Mouse (Mus musculus) myocyte (in vitro differentiated cells): ENCODE data around the gene Coro2b. TPM values are rescaled to one million over a fixed set of nuclear protein-coding genes. Genes with fewer than 3 reads are reported as not detected.

Experiments
- H3K27me3 ChIP-seq: one replicate; pipeline ENCODE4 v1.6.1; 2011; ENCODE audit not compliant: control insufficient read depth, insufficient read depth, insufficient read length
- H3K36me3 ChIP-seq: one replicate; pipeline ENCODE4 v1.6.1; 2011; ENCODE audit not compliant: control insufficient read depth, insufficient read depth
- H3K4me2 ChIP-seq: one replicate; pipeline ENCODE4 v1.6.1; 2011; ENCODE audit warnings: low read depth, control low read depth
- H3K4me3 ChIP-seq: one replicate; pipeline ENCODE4 v1.5.1; 2011; ENCODE audit warnings: mild to moderate bottlenecking, control low read depth, moderate library complexity
- H3K79me2 ChIP-seq: one replicate; pipeline ENCODE4 v1.6.1; 2011; ENCODE audit not compliant: control insufficient read depth, insufficient read depth
- H3ac ChIP-seq: one replicate; pipeline ENCODE4 v1.6.1; 2011; ENCODE audit not compliant: control insufficient read depth, insufficient read length
- CEBPB ChIP-seq: IDR thresholded peaks from 2 replicates; pipeline ENCODE4 v1.6.1; 2011; ENCODE audit warnings: mild to moderate bottlenecking, moderate library complexity; ENCODE audit not compliant: poor library complexity, insufficient read depth, severe bottlenecking
- E2F4 ChIP-seq: IDR thresholded peaks from one replicate; pipeline ENCODE4 v1.6.1; 2011; ENCODE audit warnings: mild to moderate bottlenecking, control low read depth, moderate library complexity; ENCODE audit not compliant: insufficient read depth
- MAX ChIP-seq: IDR thresholded peaks from one replicate; pipeline ENCODE4 v1.6.1; 2011; ENCODE audit warnings: low read depth, mild to moderate bottlenecking, control low read depth
- MYOD1 ChIP-seq, 3 experiments: IDR thresholded peaks; one replicate each; pipeline ENCODE4 v1.6.1; 2011; ENCODE audit warnings: control low read depth in 2 of 3, low read depth in 2 of 3, mild to moderate bottlenecking in 2 of 3, moderate library complexity in 1 of 3; ENCODE audit not compliant: insufficient read length in 2 of 3, control insufficient read depth in 1 of 3
- MYOG ChIP-seq, 3 experiments: IDR thresholded peaks; one replicate each; pipeline ENCODE4 v1.6.1; 2011; ENCODE audit warnings: control low read depth in 2 of 3, low read depth in 2 of 3, mild to moderate bottlenecking in 2 of 3; ENCODE audit not compliant: insufficient read length in 2 of 3, control insufficient read depth in 1 of 3, insufficient read depth in 1 of 3
- POLR2A ChIP-seq: IDR thresholded peaks from one replicate; pipeline ENCODE4 v1.6.1; 2011; ENCODE audit warnings: low read depth, mild to moderate bottlenecking, control low read depth, moderate library complexity; ENCODE audit not compliant: insufficient read length
- POLR2AphosphoS2 ChIP-seq: IDR thresholded peaks from one replicate; pipeline ENCODE4 v1.6.1; 2011; ENCODE audit warnings: low read depth, control low read depth; ENCODE audit not compliant: insufficient read length
- REST ChIP-seq: IDR thresholded peaks from one replicate; pipeline ENCODE4 v1.6.1; 2011; ENCODE audit warnings: mild to moderate bottlenecking, control low read depth, moderate library complexity; ENCODE audit not compliant: insufficient read depth, insufficient read length
- SRF ChIP-seq: IDR thresholded peaks from one replicate; pipeline ENCODE4 v1.6.1; 2011; ENCODE audit warnings: low read depth; ENCODE audit not compliant: control insufficient read depth, insufficient read length
- TCF12 ChIP-seq: IDR thresholded peaks from one replicate; pipeline ENCODE4 v1.6.1; 2011; ENCODE audit warnings: mild to moderate bottlenecking, control low read depth; ENCODE audit not compliant: poor library complexity, insufficient read depth, severe bottlenecking
- TCF3 ChIP-seq: IDR thresholded peaks from one replicate; pipeline ENCODE4 v1.6.1; 2011; ENCODE audit warnings: low read depth, control low read depth; ENCODE audit not compliant: insufficient read length
- USF1 ChIP-seq: IDR thresholded peaks from one replicate; pipeline ENCODE4 v1.6.1; 2011; ENCODE audit warnings: low read depth, mild to moderate bottlenecking, control low read depth, moderate library complexity
- polyA plus RNA-seq: library from polyadenylated mRNA; unstranded; fragments of >200 nt; fragmentation: generic; extraction: Trizol; gene quantifications from one replicate; pipeline ENCODE4 v1.2.1, GENCODE M21; 2012; ENCODE audit warnings: missing spikeins

Gene Coro2b
- polyA plus RNA-seq, 1 experiment, result 21.3 TPM

GRCm38 (mm10) chr9:62382519-62383084 is 154.2 kb downstream of the Coro2b start:
- no peaks in the 10 kb centered on the region for H3K27me3 ChIP-seq
- H3K36me3 ChIP-seq, result no peaks in the 10 kb centered on the region
- no peak overlapping the region for H3K4me3 ChIP-seq
- no peaks in the 10 kb centered on the region for H3K79me2 ChIP-seq
- no peak overlapping the region for H3K4me2 ChIP-seq
- TF ChIP-seq POLR2A (no peak), USF1 (no peak), MYOD1 (IDR thresholded peaks at IDR 0.05; ENCODE audit: control insufficient read depth in 1 of 3, insufficient read length in 2 of 3, low read depth in 2 of 3) (no peak), CEBPB (no peak), POLR2AphosphoS2 (no peak), REST (no peak), MAX (no peak), E2F4 (no peak), SRF (no peak)
- no peak overlapping the region for H3ac ChIP-seq

GRCm38 (mm10) chr9:62381402-62381913 is 155.4 kb downstream of the Coro2b start:
- Histone ChIP-seq H3K79me2 (no peaks in the 10 kb centered on the region), H3K4me3 (no peak overlapping the region), H3K36me3 (peaks cover 4% of the 10 kb centered on the region), H3K4me2 (no peak overlapping the region), H3K27me3 (no peaks in the 10 kb centered on the region), H3ac (no peak overlapping the region)
- TF ChIP-seq MAX (no peak), TCF12 (no peak), CEBPB (no peak), MYOG (IDR thresholded peaks at IDR 0.05; ENCODE audit: control insufficient read depth in 1 of 3, insufficient read depth in 1 of 3, insufficient read length in 2 of 3, low read depth in 2 of 3) (no peak), REST (no peak), TCF3 (no peak)

GRCm38 (mm10) chr9:62380351-62380750 is 156.5 kb downstream of the Coro2b start:
- Histone ChIP-seq H3K27me3 (no peaks in the 10 kb centered on the region), H3ac (no peak overlapping the region), H3K4me2 (no peak overlapping the region), H3K79me2 (no peaks in the 10 kb centered on the region), H3K36me3 (peaks cover 4% of the 10 kb centered on the region), H3K4me3 (no peak overlapping the region)
- TF ChIP-seq POLR2A (no peak), TCF3 (no peak), E2F4 (no peak), POLR2AphosphoS2 (no peak)

GRCm38 (mm10) chr9:62377897-62378296 is 158.9 kb downstream of the Coro2b start:
- no peak overlapping the region for H3K4me3 ChIP-seq
- H3K4me2 ChIP-seq, result no peak overlapping the region
- no peak overlapping the region for H3ac ChIP-seq
- H3K27me3 ChIP-seq, result no peaks in the 10 kb centered on the region
- no peaks in the 10 kb centered on the region for H3K79me2 ChIP-seq
- TF ChIP-seq USF1 (no peak), MYOD1 (IDR thresholded peaks at IDR 0.05; ENCODE audit: control insufficient read depth in 1 of 3, insufficient read length in 2 of 3, low read depth in 2 of 3) (no peak)
- H3K36me3 ChIP-seq, result peaks cover 9% of the 10 kb centered on the region

GRCm38 (mm10) chr9:62374276-62374675 is 162.6 kb downstream of the Coro2b start:
- Histone ChIP-seq H3K4me2 (no peak overlapping the region), H3K36me3 (peaks cover 9% of the 10 kb centered on the region)
- TF ChIP-seq POLR2A, result no peak
- TF ChIP-seq SRF, result no peak

GRCm38 (mm10) chr9:62373222-62374123 is 163.4 kb downstream of the Coro2b start:
- Histone ChIP-seq H3K27me3 (no peaks in the 10 kb centered on the region), H3K4me2 (peak overlapping the region; percentile 35), H3K79me2 (peaks cover 15% of the 10 kb centered on the region), H3K4me3 (no peak overlapping the region), H3K36me3 (peaks cover 9% of the 10 kb centered on the region), H3ac (no peak overlapping the region)
- TF ChIP-seq TCF12 (no peak), POLR2A (no peak), USF1 (no peak), POLR2AphosphoS2 (no peak), MAX (no peak), CEBPB (no peak), TCF3 (no peak), E2F4 (no peak), MYOD1 (IDR thresholded peaks at IDR 0.05; ENCODE audit: control insufficient read depth in 1 of 3, insufficient read length in 2 of 3, low read depth in 2 of 3) (no peak), REST (no peak)

More at GRCm38 (mm10) chr9:62374276-62374675, 162.6 kb downstream of the Coro2b start:
- H3K79me2 ChIP-seq, result peaks cover 13% of the 10 kb centered on the region
- H3K27me3 ChIP-seq, result no peaks in the 10 kb centered on the region
- H3K4me3 ChIP-seq, result no peak overlapping the region
- H3ac ChIP-seq, result no peak overlapping the region
